Mouse (Mus musculus) inflammation-experienced regulatory T-cells, adult 6 months (primary cell): Measurements from ENCODE around the gene Kcne4. TPM values are rescaled to one million over a fixed set of nuclear protein-coding genes. Genes with fewer than 3 reads are reported as not detected.
"Not testable (repeated sequence)": the region's sequence is repeated elsewhere in the genome, so short reads cannot be mapped to it uniquely, and the experiment has no call there.

Source experiments
- ATAC-seq: one replicate; pipeline ENCODE4 v1.8.0; 2017
- polyA plus RNA-seq, 3 experiments: library from polyadenylated mRNA; unstranded; fragments of 100-300 nt; shearing (Covaris generic); gene quantifications; one replicate each; pipeline ENCODE4 v1.2.1; 2017

The Kcne4 gene
- polyA plus RNA-seq, result not detected

DNA sequence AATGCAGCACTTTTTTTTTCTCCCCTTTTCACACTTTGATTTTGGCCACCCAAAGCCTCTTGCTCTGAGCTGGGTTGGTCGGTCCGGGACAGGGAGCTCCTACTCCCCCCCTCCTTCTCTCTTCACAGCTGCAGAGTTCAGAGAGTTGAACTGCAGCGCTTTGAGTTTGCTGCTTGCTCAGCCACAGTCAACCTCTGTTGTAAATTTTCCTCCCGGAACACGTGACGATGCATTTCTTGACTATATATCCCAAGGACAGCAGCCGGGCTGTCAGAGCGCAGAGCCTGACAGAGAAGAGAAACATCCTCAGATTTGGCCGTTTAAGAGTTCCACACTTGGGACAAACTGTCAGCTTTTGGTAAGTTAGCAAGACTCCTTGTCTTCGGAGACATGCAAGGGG lies at the start of gene Kcne4:
Gene Kcne4 (plus strand): TSS at position 120 of the 400 bp plus-strand sequence.
- no peak for ATAC-seq

DNA sequence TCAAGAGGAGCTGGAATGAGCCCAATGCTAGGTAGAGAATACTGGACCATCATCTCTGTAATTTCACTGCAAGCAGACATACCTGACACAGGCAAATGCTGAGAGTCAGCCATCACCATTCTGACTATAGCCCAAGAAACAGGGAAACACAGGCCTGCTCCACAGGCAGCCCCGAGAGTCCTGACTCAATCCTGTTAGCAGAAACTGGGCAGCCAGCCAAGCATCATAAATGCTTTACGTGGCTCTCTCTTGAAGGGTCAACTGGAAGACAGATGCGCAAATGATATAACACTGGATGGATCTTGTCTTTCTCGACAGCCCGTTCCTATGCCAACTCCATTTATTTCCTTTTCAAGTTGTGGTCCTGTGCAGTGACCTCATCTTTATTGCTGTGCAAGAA lies 34.7 kb upstream of the Kcne4 start:
- no peak for ATAC-seq

DNA sequence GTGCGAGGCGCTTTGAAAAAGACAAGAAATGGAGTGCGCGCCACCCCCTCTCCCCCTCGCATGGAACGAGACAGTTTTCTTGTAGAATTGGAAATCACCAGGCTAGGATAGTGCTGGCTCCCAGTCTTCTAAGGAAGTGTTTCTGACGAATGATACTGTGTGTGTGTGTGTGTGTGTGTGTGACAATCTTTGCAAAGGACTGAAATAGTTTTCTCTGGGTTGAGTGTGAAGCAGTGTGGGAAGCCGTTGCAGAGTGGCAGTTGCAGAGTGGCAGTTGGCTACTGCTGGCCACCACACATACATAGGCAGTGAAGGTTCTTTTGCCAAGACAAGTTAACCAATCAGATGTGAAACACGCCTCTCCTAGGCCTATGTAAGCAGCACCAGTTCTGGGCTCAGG lies 31.6 kb upstream of the Kcne4 start:
- not testable (repeated sequence) for ATAC-seq

DNA sequence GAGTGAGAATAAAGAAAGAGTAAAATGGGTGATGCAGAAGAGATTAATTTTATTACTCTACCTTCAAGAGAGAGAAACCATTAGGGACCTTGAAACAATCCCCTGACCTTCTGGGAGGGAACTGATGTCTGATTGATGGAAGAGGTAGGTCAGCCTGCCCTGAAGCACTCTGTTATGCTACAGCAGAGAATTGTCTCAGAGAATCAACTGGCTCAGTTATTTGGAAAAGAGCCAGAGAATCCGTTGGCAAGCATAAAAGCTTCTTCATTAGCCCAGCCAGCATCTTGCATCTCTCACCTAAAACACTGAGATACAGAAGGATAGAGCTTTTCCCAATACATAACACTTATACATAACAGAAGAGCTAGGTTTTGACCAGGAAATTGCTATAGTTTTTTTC lies 26.8 kb upstream of the Kcne4 start:
- no peak for ATAC-seq

DNA sequence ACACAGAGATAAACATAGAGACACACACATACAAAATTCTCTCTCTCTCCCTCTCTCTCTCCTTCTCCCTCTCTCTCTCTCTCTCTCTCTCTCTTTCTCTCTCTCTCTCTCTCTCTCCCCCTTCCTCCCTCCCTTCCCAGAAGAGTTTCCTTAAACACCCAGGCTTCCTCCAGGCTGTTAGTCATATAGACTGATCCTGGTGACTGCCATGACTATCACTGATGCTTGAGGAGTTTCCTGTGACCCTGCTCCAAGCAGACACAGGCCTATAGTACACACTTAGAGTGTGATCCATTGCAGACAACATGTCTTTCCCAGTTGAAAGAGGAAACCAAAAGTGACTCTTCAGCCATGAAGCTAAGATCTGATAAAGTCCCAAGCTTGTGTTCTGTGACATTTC lies 9.1 kb upstream of the Kcne4 start:
- ATAC-seq, result no peak

DNA sequence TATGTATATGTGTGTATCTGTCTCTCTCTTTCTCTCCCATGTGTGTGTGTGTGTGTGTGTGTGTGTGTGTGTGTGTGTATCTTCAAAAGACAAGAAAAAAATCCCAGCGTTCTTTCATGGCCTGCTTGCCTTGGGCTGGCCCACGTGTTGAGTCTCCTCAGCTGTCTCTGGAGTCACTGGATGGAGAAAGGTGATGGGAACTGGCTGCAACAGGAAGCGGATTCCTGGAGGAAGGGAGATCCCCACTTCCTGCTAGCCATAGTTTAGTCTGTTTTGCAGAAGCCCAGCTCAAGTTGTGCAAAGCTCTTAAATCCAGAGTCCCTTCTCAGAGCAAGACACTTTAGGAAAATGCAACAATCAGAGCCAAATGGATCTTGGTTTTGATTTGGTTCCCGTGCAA lies 6.7 kb upstream of the Kcne4 start:
- ATAC-seq, result no peak

DNA sequence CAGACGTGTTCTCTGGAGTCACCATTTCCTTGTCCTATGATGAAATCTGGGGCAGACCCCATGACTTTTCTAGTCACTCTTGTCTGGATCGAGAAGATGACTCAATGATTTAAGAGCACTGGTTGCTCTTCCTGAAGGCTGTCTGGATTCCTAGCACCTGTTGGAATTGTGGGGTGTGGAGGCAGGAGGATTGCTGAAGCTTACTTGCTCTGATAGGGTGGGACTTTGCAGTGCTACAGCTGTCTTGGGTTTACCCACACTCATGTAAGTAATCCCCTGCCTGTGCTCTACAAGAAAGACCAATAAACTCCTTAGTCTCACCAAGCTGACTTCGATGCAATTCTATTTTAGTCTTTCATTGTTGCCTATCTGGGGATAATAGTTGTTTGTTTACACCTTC lies 5.7 kb upstream of the Kcne4 start:
- no peak for ATAC-seq

DNA sequence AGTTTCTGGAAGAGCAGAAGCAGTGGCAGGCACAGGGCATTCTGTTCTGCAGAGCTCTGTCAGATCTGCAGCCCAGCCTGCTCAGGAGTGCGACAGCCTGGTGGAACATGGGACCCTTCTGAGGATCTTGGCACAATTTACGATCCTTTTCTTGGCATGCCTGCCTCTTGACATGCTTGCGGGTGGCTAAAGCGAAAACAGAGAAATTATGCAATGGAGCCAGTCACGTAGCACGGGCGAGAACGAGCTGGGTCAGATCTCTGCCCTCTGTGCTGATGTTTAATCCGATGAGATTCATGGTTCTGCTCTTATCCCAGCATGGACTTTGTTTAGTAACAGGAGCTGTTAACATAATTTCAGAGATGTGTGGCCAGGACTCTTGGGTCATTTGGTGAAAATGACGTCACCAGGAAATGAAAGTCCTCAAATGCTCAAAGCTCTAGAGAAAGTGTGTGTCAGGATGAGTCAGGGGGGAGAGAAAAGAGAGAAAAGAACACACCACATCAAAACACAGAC lies 4.5 kb upstream of the Kcne4 start:
- no peak for ATAC-seq

DNA sequence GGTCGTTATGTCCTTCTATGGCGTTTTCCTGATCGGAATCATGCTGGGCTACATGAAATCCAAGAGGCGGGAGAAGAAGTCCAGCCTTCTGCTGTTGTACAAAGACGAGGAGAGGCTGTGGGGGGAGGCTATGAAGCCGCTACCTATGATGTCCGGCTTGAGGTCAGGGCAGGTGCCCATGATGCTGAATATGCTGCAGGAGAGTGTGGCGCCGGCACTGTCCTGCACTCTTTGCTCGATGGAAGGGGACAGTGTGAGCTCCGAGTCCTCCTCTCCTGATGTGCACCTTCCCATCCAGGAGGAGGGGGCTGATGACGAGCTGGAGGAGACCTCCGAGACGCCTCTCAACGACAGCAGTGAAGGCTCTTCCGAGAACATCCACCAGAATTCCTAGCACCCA lies 1.2 kb downstream of the Kcne4 start:
- no peak for ATAC-seq

DNA sequence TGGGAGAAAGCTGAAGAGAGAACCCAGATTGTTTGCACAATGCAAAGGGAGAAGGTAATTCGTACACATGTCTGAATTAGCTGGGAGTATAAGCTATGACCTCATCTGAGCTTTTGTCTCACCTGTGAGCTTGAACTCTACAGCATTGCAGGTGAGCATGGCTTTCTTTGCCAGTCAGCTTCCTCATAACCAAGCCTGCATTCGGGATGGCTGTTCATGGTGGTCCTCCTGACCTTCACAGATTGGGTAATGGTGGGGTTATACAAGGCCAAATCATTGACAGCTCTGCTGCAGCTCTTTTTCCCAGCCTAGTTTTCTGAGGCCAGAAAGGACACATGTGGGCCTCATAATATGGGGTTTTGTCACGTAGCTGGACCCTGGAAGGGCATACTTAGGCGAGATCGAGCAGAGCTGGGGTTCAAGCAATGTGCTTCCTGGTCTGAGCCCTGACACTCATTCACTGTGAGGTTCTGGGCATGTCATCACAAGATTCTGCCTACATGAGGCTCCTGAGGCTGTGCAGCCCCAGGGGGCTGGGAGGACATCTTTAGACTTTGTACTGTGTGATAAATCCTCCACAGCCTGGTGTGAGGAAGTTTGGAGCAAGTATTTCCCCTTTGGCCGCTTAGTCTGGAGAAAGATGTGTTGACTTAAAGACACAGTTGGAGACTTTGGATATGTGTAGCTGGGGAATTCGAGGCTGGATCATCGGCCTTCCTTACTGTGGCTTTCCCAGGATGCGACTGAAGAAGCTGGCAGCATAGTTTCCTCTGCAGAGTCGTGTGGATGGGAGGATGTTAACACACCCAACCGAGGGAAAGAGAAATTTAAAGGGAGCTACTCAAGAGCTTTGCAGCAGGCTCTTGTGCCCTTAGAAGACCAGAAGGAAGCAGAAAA lies 2.3 kb downstream of the Kcne4 start:
- ATAC-seq, result no peak

DNA sequence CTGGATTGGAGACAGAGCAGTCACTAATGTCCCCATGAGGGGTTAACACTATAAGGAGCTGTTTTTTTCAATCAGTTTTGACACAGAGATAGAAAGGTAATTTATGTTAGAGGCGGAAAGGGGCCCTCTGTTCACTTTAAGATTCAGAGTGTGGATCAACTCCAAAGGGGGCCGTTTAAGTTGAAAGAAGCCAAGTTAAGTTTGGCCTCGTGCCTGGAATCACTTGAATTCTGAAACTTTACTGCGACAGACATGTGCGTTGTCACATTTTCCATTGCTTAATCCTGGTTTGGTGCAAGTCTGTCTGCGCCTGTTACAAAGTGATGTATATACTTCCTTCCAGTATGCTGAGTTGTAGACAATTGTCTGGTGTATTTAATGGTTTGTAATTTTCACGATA lies 3.0 kb downstream of the Kcne4 start:
- no peak for ATAC-seq

DNA sequence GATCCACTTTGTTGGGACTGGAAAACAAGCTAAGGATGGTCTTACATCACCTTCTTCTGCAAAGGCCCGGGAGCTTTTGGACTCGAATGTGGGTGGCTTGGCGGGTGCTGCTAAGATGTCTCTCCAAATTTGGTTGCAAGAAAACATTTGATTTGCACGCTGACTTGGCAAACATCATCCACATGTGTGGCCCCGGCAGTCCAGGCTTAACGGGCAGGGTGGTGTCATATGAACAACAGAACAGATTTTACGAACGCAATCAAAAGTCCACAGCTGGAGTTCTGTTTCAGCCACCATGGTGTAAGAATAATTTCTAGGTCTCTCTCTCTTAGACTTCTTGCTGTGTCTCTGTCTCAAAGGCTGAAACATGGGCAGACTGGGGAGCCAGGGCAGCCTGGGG lies 3.6 kb downstream of the Kcne4 start:
- no peak for ATAC-seq

DNA sequence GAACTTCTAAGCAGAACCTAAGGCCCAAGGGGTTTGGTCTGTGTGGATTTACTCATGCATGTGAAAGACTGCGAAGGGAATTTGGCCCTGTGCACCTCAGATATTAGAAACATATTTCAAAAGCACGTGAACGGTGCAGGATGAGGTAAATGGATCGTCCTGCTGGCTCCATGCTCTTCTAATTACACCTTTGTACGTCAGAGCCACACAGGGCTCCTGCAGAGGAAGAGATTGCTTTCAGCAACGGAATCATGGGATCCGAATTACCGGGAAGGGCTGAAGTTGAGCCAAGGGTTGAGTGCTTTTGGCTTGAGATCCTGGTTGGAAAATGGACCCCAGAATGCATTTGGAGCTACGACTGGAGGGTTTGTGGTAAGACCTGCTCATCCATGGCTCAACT lies 4.6 kb downstream of the Kcne4 start:
- no peak for ATAC-seq

DNA sequence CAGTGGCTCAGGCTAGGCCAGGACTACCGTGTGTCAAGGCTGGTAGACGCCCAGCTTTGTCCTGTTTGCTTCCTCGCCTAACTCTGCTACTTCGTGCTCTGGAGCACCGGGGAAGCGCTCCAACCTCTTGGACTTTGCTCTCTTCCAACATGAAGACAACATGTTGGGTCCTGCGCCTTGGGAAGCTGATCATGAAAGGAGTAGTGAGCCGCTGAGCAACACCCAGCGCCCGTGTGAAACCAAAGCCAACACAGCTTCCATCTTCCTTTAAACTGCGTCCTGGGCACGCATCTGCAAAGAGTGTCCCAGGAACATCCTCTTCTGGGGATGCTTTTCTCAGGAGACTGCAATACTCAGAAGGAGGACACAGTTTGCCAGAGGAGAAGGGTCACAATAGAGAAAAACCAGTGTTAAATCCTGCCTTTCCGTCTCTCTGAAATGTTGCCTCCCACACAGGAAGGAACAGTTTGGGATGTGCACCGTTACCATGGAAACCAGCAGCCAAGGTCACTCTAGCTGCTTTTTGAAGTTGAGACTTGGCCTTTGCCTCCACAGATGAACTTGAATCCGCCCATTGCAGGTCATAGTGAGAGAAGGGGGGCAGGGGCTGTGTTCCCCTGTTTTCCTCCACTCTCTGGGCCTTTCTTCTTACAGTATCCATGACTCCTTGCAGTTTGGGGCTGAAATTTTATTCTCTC lies 5.3 kb downstream of the Kcne4 start:
- no peak for ATAC-seq

DNA sequence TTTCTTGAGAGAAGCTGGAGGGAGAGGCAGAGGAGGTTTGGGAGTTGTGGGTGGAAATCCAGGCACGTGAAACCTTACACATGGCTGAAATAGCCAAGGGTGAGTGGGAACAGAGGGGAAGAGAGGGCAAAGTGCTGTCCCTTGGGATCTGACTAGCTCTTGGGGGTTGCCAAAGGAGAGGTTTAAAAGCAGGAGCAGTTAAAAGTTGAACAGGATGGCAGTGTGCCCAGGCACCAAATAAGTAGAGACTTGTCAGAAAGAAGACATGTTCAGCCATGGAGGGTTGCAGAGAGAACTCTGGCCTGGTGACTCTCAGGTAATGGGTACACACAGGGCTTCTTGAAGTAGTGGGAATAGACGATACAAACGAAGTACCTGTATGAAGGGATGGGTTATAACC lies 8.7 kb downstream of the Kcne4 start:
- no peak for ATAC-seq

DNA sequence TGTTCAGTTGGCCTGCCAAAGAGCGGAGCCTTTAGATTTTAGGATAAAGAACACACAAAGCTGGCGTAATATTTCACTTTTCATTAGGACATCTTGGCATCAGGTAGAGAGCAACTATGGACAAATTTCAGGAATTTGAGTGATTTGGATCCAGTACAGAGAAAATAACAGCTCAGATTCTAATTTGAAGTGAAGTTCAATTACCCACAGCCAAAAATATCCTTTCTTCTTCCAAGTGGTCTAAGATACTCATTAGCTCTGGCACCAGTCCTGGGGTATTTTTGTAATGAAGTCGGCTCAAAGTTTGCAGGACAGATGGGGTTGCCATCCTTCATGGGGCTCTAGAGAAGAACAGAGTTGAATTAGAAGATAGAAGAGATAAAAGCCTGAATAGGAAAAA lies 21.9 kb downstream of the Kcne4 start:
- no peak for ATAC-seq

DNA sequence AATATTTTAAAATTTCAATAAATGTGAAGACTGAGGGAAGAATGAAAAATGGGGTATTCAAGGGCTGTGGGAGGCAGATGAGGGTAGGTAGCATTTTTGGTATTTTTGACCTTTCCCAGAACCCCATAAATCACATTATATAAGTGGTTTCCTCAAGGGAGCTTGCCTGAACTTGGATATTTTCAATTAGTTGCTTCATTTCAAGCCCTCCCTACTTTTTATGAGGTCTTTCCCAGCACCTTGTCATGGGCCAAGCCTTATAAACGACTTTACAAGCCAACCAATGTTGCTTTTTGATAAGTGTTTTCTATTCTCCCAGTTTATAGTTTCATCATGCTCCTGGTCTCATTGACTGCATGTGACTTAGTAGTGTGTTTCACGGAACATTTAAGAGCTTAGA lies 24.2 kb downstream of the Kcne4 start:
- no peak for ATAC-seq

DNA sequence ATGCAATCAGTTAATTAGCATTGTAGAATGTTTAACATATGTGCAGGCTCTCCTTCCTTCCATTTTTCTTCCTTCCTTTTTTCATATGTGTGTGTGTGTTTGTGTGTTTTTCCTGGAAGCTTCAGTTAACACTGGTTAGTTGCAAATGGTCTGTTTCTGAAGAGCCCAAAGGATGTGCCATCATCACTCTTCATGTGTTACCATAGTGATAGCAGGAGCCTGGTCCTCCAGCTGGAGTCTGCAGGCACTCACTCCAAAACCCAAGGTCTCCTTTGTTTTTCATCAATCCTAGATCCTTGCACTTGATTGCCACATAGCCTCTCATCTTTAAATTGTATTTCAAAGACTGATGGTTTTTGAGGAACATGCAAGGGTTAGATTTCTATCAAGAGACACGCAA lies 29.1 kb downstream of the Kcne4 start:
- no peak for ATAC-seq

DNA sequence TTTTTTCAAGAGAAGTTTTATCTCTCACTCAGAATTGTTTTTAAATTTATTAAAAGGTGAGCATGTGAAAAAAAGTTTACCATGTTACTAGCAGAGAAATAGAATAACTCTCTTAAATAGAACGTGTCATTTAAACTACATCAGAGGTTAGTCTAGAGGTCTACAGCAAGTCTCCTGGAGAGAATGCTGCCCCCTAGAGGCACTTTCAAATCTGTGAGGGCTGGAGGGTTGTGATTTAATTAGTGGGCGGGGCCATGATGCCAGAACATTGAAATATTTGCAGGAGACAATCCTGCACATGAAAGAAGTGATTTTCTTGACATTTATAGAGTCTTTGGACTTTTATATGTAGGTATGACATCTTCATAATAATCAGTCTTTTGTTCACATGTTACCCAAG lies 29.9 kb downstream of the Kcne4 start:
- ATAC-seq, result no peak

DNA sequence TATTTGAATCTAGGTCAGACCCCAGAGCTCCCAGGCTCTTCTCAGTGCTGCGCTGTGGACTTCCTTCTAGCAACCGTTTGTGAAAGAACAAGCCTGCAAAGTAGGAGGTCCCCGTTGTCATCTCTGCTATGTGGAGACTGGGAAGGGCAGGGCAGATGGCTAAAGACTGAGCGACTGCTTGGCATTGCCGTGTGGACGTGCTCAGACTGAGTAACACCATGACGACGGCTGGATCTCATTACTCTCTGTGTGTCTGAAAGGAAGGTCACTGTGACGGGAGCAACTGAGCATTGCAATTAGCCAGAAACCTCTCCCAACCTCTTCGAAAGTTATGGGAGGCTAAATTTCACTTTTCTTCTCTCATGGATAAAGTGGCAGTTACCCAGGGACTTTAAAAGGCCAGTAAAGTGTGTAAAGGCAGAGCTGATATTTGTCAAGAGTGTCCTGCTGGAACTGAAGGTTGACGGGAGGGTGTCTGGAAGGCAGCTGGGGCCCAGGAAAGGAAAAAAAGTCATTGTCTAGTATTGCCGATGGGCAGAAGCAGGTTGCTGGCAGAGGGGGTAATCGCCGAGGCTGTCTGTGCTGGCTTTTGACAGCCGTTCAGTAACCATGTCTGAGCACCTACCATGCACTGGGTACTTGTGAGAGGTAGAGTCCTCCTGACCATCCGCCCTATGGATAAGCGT lies 36.0 kb downstream of the Kcne4 start:
- ATAC-seq, result no peak

DNA sequence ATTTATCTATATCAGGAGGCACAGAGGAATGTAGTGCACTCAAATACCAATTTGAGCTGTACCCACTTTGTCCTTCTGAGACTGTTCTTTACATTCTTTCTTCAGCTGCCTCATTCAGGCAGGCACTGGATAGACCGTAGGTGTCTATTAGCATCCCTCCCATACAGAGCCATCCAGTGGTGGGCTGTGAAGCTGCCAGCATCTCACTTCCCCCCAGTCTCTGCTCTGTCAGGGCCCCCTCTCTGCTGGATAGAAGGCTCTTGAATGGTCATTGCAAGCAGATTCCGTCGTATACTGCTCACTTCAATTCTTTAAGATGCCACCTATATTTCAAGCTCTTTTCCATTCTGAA lies 36.5 kb downstream of the Kcne4 start:
- no peak for ATAC-seq

DNA sequence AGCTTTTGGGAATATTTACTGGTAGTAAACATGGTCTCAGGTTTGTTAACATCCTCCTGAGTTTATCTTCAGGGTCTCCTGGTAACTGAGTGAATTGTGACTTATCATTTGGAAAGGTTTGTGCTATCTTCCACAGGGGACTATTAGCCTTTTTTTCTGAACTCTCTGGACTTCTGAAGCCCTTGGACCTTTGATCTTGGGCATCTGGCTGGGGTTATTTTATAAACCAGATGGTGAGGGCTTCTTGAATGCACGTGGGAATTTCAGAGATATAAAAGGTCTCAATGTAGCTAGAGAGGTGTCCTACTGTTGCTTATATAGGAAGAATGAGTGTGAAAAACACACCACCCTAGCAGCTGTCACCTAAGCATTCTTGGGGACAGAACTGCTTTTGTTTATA lies 37.7 kb downstream of the Kcne4 start:
- no peak for ATAC-seq

DNA sequence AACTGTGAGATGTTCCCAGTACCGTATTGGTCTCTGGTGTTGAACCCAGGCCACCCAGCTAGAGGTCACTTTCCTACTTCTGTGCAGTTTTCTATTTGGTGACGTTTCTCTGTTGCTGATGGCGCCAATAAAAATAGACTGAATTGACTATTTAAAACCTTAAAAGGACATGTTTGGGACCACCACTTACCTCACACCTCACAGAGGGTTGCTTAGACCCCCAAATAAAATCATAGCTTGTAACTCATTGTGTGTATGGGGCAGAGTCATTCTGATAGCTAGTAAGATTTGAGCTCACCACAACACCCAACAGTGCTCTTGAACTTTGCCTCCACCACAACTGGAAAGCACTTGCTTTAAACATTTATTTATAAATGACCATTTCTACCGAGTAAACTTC lies 43.0 kb downstream of the Kcne4 start:
- ATAC-seq, result no peak

DNA sequence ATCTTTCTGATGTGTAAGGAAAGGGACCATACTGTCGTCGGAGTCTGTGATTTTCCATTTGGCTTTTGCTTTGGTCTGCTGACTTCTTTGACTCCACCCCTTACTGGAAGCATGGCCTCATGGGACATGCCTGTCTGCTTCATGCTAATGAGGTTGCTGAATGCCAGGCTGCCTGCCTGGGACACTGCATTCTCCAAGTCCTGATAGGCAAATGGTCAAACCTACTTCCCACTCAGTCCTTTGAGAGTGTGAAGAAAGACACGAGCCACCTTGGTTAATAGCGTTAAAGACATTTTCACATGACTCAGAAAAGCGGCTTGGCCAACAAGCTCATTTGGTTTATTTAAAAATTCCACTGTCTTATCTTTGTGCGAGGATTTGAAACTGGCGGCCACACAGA lies 43.5 kb downstream of the Kcne4 start:
- no peak for ATAC-seq
